Mouse (Mus musculus) erythroblast, embryonic 14.5 days (primary cell): Measurements from ENCODE around the gene Slc22a23.

Experiments used
- GATA1 ChIP-seq: IDR thresholded peaks from 2 replicates; pipeline ENCODE4 v1.6.1; 2012; ENCODE audit warnings: low read length, inconsistent platforms, mixed read lengths
- TAL1 ChIP-seq: IDR thresholded peaks from 3 replicates; pipeline ENCODE4 v1.6.1; 2012; ENCODE audit warnings: low read length, inconsistent platforms, mixed read lengths

DNA sequence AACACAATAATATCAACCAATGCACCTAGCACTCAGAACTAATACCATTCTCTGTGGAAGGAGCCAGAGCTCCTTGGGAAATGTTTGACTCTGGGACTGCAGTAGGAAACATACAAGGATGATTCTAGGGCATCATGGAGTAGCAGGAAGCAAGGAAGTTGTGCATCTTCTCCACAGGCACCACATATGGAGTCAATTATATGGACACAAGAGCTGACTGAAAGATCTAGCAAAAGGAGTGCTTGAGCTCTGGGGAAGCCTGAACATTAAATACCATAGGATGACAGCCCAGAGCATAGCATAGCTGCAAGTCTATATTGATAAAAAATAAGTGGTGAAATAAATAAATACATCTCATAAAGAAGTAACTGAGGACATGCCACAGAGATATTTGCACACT, 6.5 kb upstream of the Slc22a23 start:
- no peak for TF ChIP-seq GATA1
- no peak for TF ChIP-seq TAL1
